Mouse (Mus musculus) gastrocnemius, adult 2 months (tissue): ENCODE results near the gene Hes3. TPM values are rescaled to one million over a fixed set of nuclear protein-coding genes. Genes with fewer than 3 reads are reported as not detected.

Source experiments
- DNase-seq: peaks from one replicate; pipeline ENCODE4 v3.0.0; 2022
- H3K27ac ChIP-seq: fragments of 200-600 bp; 2 replicates; pipeline ENCODE4 v1.8.1; 2022; ENCODE audit warnings: mild to moderate bottlenecking
- H3K4me3 ChIP-seq: fragments of 200-600 bp; 2 replicates; pipeline ENCODE4 v1.8.1; 2022; ENCODE audit warnings: mild to moderate bottlenecking, moderate library complexity
- CTCF ChIP-seq: fragments of 200-600 bp; IDR thresholded peaks from 2 replicates; pipeline ENCODE4 v1.8.1; 2022; ENCODE audit warnings: antibody characterized with exemption, mild to moderate bottlenecking, moderate library complexity
- intact Hi-C: fragments of 180-260 bp; cut with DNase I; formaldehyde crosslinking; loops from one replicate; pipeline ENCODE4 v1.15.1; 2025
- total RNA-seq, 2 experiments: library from RNA; stranded (reverse); gene quantifications; 2 replicates each; pipeline ENCODE4 v1.2.3; 2021

The Hes3 gene
- total RNA-seq, 2 experiments from 2014 or later = not detected

DNA sequence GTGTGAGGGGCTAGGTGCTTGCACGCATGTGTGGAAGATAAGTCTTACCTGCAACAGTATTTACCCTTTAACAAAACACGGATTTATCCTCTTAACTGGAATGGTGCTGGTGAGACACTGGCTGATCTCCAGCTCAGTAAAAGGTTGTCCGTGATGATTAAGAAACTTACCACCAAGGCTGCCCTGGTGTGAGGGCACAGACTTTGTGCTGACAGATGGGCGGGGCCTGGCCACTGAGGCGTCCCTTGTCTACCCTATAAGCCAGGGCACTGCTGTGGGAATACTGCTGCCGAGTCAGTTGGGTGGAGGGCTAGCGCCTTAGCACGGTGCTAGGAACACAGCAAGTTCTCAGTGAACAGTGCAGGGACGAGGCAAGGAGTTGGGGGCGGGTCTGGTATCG is 10.6 kb upstream of the Hes3 start:
- TF ChIP-seq CTCF = no peak
- Histone ChIP-seq H3K27ac (no peak overlapping the region), H3K4me3 (no peak overlapping the region)
- intact Hi-C loops = no loop called here
- peak; percentile 14 for DNase-seq

- intact Hi-C loops = no loop called here
- Histone ChIP-seq H3K4me3 (no peak overlapping the region), H3K27ac (no peak overlapping the region)
- no peak for DNase-seq
- no peak for TF ChIP-seq CTCF
Observed at GRCm38 (mm10) chr4:152300375-152300774, 8.9 kb upstream of the Hes3 start.

DNA sequence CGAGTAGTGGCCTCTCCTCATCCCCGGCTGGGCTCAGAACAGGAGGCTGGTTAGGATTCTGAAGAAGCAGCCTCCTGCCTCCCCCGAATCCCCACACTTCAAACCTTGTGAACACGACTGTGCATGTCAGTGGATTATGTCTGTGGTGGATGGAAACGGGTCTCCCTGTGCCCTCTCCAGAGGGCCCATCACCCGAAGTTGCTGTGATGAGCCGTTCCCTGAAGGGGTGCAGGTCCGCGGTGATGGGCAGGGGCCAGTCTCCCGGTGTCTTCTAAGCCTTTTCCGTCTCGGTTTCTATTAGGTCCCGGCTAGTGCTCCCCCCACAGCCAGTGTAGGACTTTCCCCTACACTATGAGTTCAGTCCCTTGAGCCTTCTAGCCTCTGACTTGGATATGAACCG is 7.4 kb upstream of the Hes3 start:
- intact Hi-C loops = no loop called here
- Histone ChIP-seq H3K4me3 (no peak overlapping the region), H3K27ac (no peak overlapping the region)
- no peak for TF ChIP-seq CTCF
- DNase-seq = peak; percentile 13

- peak; percentile 100 for DNase-seq
- H3K27ac ChIP-seq = peak within 1 kb of the TSS; percentile 89
- peak within 1 kb of the TSS; percentile 83 for H3K4me3 ChIP-seq
- intact Hi-C loops = no loop called here
- no peak for TF ChIP-seq CTCF
Observed at GRCm38 (mm10) chr4:152296874-152297861, 5.7 kb upstream of the Hes3 start, which contains the start of gene Icmt. Gene Icmt (plus strand): TSS chr4:152297227.

- no peak for DNase-seq
- intact Hi-C loops = no loop called here
- H3K4me3 ChIP-seq = peak overlapping the region; percentile 83
- H3K27ac ChIP-seq = peak overlapping the region; percentile 89
- no peak for TF ChIP-seq CTCF
Observed at GRCm38 (mm10) chr4:152296371-152296770, 4.9 kb upstream of the Hes3 start.

DNA sequence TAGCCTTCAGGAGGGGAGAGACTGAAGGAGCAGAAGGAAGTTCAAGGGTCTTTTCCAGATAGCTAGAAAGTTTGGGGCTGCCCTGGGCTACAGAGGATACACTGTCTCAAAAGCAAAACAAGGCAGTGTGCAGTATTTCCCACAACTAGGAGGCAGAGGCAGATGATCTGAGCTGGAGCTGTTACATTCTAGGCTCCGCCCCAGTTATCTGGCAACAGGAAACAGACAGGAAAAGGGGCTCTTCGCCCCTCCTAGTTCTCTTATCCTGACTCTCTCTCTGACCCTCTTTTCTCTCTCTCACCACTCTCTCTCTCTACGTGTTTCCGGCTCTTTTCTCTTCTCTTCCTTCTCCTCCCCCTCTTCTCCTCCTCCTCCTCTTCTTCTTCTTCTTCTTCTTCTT is 4.5 kb upstream of the Hes3 start:
- TF ChIP-seq CTCF = no peak
- H3K27ac ChIP-seq = no peak overlapping the region
- H3K4me3 ChIP-seq = no peak overlapping the region
- intact Hi-C loops = no loop called here
- no peak for DNase-seq

- no peak for DNase-seq
- H3K4me3 ChIP-seq = no peak overlapping the region
- intact Hi-C loops = no loop called here
- H3K27ac ChIP-seq = no peak overlapping the region
- peak; percentile 16; the same call in 1 of the 2 replicates for TF ChIP-seq CTCF
Observed at GRCm38 (mm10) chr4:152294188-152294929, 2.9 kb upstream of the Hes3 start.

- DNase-seq = no peak
- TF ChIP-seq CTCF = no peak
- H3K4me3 ChIP-seq = no peak overlapping the region
- intact Hi-C loops = no loop called here
- H3K27ac ChIP-seq = no peak overlapping the region
Observed at GRCm38 (mm10) chr4:152292102-152292765, 772 bp upstream of the Hes3 start.

DNA sequence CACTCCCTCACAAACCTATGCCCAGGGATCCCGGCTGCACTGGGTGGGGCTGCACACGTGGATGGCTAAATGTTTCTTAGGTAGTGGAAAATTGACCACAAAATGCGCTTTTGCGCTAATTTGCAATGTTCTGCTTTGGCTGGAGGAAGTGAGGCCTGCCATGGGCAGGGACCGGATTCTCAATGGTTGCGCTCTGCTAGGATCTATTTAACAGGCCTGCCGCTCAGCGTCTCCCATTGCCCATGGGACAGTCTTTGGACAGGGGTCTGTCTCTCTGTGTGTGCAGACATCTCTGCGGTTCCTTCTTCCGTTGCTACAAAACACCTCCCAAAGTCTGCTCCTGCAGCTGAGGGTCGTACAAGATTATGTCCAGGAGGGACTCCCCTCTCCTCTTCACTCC is 471 bp downstream of the Hes3 start:
- no peak for DNase-seq
- no peak overlapping the region for H3K27ac ChIP-seq
- intact Hi-C loops = no loop called here
- H3K4me3 ChIP-seq = no peak overlapping the region
- no peak for TF ChIP-seq CTCF

GRCm38 (mm10) chr4:152290385-152290784 is 1.1 kb downstream of the Hes3 start:
- DNase-seq = no peak

DNA sequence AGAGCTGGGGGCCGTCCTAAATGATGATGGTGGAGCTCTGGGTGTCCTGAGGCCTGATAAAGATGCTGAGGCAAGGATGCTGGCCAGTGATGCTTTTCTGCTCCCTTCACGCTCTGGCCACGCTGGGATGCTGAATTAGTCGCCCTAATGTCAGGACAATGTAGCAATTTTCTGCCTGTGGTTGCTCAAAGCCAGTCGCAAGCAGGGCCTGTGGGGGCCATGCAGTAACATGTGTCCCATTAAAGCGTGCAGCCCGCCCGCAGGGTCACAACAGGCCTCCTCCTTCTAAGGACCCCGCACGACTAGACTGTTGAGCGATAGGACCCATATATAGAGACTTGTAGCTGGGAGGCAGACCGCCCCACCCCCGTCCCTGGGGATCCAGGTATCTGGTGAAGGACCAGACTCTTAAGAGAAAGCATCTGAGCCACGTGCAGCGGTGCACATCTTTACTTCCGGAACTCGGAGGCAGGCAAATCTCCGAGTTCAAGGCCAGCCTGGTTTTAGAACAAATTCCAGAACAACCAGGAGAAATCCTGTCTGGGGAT is 3.0 kb downstream of the Hes3 start:
- no peak for DNase-seq
- Histone ChIP-seq H3K4me3 (no peak overlapping the region), H3K27ac (no peak overlapping the region)
- intact Hi-C loops = no loop called here
- no peak for TF ChIP-seq CTCF

More at GRCm38 (mm10) chr4:152290385-152290784, 1.1 kb downstream of the Hes3 start:
- H3K4me3 ChIP-seq = no peak overlapping the region
- H3K27ac ChIP-seq = no peak overlapping the region
- TF ChIP-seq CTCF = no peak
- intact Hi-C loops = no loop called here
